Mouse (Mus musculus): ENCODE measurements around the gene Slc35b2.

Gene Slc35b2

GRCm38 (mm10) chr17:45545278-45545961 is 18.3 kb upstream of the Slc35b2 start:
- DNase-seq (ENCODE audit: low read depth): no peak

GRCm38 (mm10) chr17:45546941-45547340 is 16.7 kb upstream of the Slc35b2 start:
- no peak for DNase-seq (ENCODE audit: low read depth)

- no peak for DNase-seq (ENCODE audit: low read depth)
These were observed 16.0 kb upstream of the Slc35b2 start for GRCm38 (mm10) chr17:45547461-45548190.

GRCm38 (mm10) chr17:45548541-45549512 is 14.8 kb upstream of the Slc35b2 start:
- DNase-seq (ENCODE audit: low read depth): no peak

- no peak for DNase-seq (ENCODE audit: low read depth)
These were observed 14.0 kb upstream of the Slc35b2 start, which contains the start of gene Tmem151b for GRCm38 (mm10) chr17:45549617-45550181. Tmem151b (minus strand) TSS chr17:45549677.

GRCm38 (mm10) chr17:45550253-45550652 is 13.4 kb upstream of the Slc35b2 start:
- no peak for DNase-seq (ENCODE audit: low read depth)

- no peak for DNase-seq (ENCODE audit: low read depth)
These were observed 12.4 kb upstream of the Slc35b2 start for GRCm38 (mm10) chr17:45551249-45551796.

GRCm38 (mm10) chr17:45551816-45552451 is 11.7 kb upstream of the Slc35b2 start:
- DNase-seq (ENCODE audit: low read depth): peak; percentile 32

- DNase-seq (ENCODE audit: low read depth): no peak
These were observed 10.6 kb upstream of the Slc35b2 start for GRCm38 (mm10) chr17:45553065-45553464.

- DNase-seq (ENCODE audit: low read depth): no peak
These were observed 9.3 kb upstream of the Slc35b2 start for GRCm38 (mm10) chr17:45554420-45554819.

- DNase-seq (ENCODE audit: low read depth): peak; percentile 74
These were observed 8.1 kb upstream of the Slc35b2 start, which contains the start of gene Nfkbie for GRCm38 (mm10) chr17:45555452-45556106. Nfkbie (plus strand) TSS chr17:45555703.

- DNase-seq (ENCODE audit: low read depth): no peak
These were observed 7.6 kb upstream of the Slc35b2 start for GRCm38 (mm10) chr17:45556107-45556489.

GRCm38 (mm10) chr17:45556514-45557245 is 7.0 kb upstream of the Slc35b2 start:
- no peak for DNase-seq (ENCODE audit: low read depth)

GRCm38 (mm10) chr17:45557246-45557824 is 6.3 kb upstream of the Slc35b2 start:
- no peak for DNase-seq (ENCODE audit: low read depth)

- no peak for DNase-seq (ENCODE audit: low read depth)
These were observed 5.4 kb upstream of the Slc35b2 start for GRCm38 (mm10) chr17:45557998-45558862.

- DNase-seq (ENCODE audit: low read depth): no peak
These were observed 3.7 kb upstream of the Slc35b2 start for GRCm38 (mm10) chr17:45559732-45560525.

- no peak for DNase-seq (ENCODE audit: low read depth)
These were observed 458 bp upstream of the Slc35b2 start for GRCm38 (mm10) chr17:45563216-45563615.

Data from fibroblast of lung, adult 2 months (primary cell).